Mouse (Mus musculus): Measurements from ENCODE around the gene Tspan10.

- TF ChIP-seq GATA1 (IDR thresholded peaks at IDR 0.05; ENCODE audit: borderline replicate concordance, low read length) = no peak
- no peak for TF ChIP-seq FLI1 (IDR thresholded peaks at IDR 0.05; ENCODE audit: low read length)
These were observed 3.0 kb downstream of the Tspan10 start for GRCm38 (mm10) chr11:120445475-120445874.

All from megakaryocyte, embryonic 14.5 days (primary cell).